Mouse (Mus musculus): ENCODE data around the gene Wasl.

The Wasl gene

GRCm38 (mm10) chr6:24604289-24604688 is 60.5 kb downstream of the Wasl start:
- no peak for DNase-seq (ENCODE audit: low spot score in 2 of 2)

GRCm38 (mm10) chr6:24602993-24603392 is 61.8 kb downstream of the Wasl start:
- no peak for DNase-seq (ENCODE audit: low spot score in 2 of 2)

GRCm38 (mm10) chr6:24602351-24602750 is 62.5 kb downstream of the Wasl start:
- no peak for DNase-seq (ENCODE audit: low spot score in 2 of 2)

- no peak for DNase-seq (ENCODE audit: low spot score in 2 of 2)
These were observed 63.1 kb downstream of the Wasl start for GRCm38 (mm10) chr6:24601668-24602067.

- DNase-seq (ENCODE audit: low spot score in 2 of 2): no peak
These were observed 64.1 kb downstream of the Wasl start for GRCm38 (mm10) chr6:24600726-24601125.

GRCm38 (mm10) chr6:24600134-24600533 is 64.7 kb downstream of the Wasl start:
- DNase-seq (ENCODE audit: low spot score in 2 of 2): no peak

- no peak for DNase-seq (ENCODE audit: low spot score in 2 of 2)
These were observed 65.2 kb downstream of the Wasl start for GRCm38 (mm10) chr6:24599639-24600038.

- no peak for DNase-seq (ENCODE audit: low spot score in 2 of 2)
These were observed 65.6 kb downstream of the Wasl start for GRCm38 (mm10) chr6:24599179-24599578.

GRCm38 (mm10) chr6:24597500-24597899 is 67.3 kb downstream of the Wasl start, which contains the start of gene Lmod2:
TSS of gene Lmod2 (plus strand) at chr6:24597762.
- DNase-seq (ENCODE audit: low spot score in 2 of 2): no peak

GRCm38 (mm10) chr6:24591525-24592218 is 73.1 kb downstream of the Wasl start:
- DNase-seq (ENCODE audit: low spot score in 2 of 2): no peak

- no peak for DNase-seq (ENCODE audit: low spot score in 2 of 2)
These were observed 74.5 kb downstream of the Wasl start for GRCm38 (mm10) chr6:24590282-24590681.

GRCm38 (mm10) chr6:24586885-24587284 is 77.9 kb downstream of the Wasl start:
- DNase-seq (ENCODE audit: low spot score in 2 of 2): no peak

GRCm38 (mm10) chr6:24585431-24586310 is 79.1 kb downstream of the Wasl start:
- DNase-seq (ENCODE audit: low spot score in 2 of 2): no peak

- DNase-seq (ENCODE audit: low spot score in 2 of 2): no peak
These were observed 81.4 kb downstream of the Wasl start for GRCm38 (mm10) chr6:24583456-24583855.

- DNase-seq (ENCODE audit: low spot score in 2 of 2): no peak
These were observed 91.5 kb downstream of the Wasl start for GRCm38 (mm10) chr6:24573319-24573718.

GRCm38 (mm10) chr6:24572431-24572830 is 92.4 kb downstream of the Wasl start:
- DNase-seq (ENCODE audit: low spot score in 2 of 2): no peak

GRCm38 (mm10) chr6:24571126-24571525 is 93.7 kb downstream of the Wasl start:
- no peak for DNase-seq (ENCODE audit: low spot score in 2 of 2)

- no peak for DNase-seq (ENCODE audit: low spot score in 2 of 2)
These were observed 94.5 kb downstream of the Wasl start for GRCm38 (mm10) chr6:24570278-24570677.

GRCm38 (mm10) chr6:24569711-24570110 is 95.1 kb downstream of the Wasl start:
- DNase-seq (ENCODE audit: low spot score in 2 of 2): no peak

GRCm38 (mm10) chr6:24568963-24569362 is 95.8 kb downstream of the Wasl start:
- no peak for DNase-seq (ENCODE audit: low spot score in 2 of 2)

GRCm38 (mm10) chr6:24564886-24565285 is 99.9 kb downstream of the Wasl start:
- no peak for DNase-seq (ENCODE audit: low spot score in 2 of 2)

- DNase-seq (ENCODE audit: low spot score in 2 of 2): peak; percentile 31 to 51
These were observed 100.7 kb downstream of the Wasl start for GRCm38 (mm10) chr6:24564081-24564480.
